Mouse (Mus musculus) ES-E14 (cell line): Measurements from ENCODE around the gene Mrps5.

Source experiments
- CHD2 ChIP-seq: IDR thresholded peaks from 2 replicates; pipeline ENCODE4 v1.6.1; 2014; ENCODE audit warnings: mild to moderate bottlenecking, low read depth, low read length, inconsistent platforms
- HCFC1 ChIP-seq: IDR thresholded peaks from 2 replicates; pipeline ENCODE4 v1.6.1; 2012; ENCODE audit warnings: low read length, inconsistent platforms, borderline replicate concordance; ENCODE audit not compliant: insufficient read depth
- MAFK ChIP-seq: IDR thresholded peaks from 2 replicates; pipeline ENCODE4 v1.6.1; 2014; ENCODE audit warnings: mild to moderate bottlenecking, low read depth, low read length, inconsistent platforms; ENCODE audit not compliant: insufficient read depth

- TF ChIP-seq HCFC1 (no peak), CHD2 (no peak), MAFK (no peak)
Measured at GRCm38 (mm10) chr2:127627990-127628570, 41.1 kb downstream of the Mrps5 start.
